Mouse (Mus musculus): ENCODE results near the gene Borcs8. TPM values are rescaled to one million over a fixed set of nuclear protein-coding genes. Genes with fewer than 3 reads are reported as not detected.
A peak's percentile ranks its signal among the peaks of the same experiment; 100 is the strongest.

Gene Borcs8
- polyA plus RNA-seq (2015; fragmentation: Nextera tagmentation; extraction: Ambion mirVana): 31.5 and 38.7 TPM in 2 replicates

DNA sequence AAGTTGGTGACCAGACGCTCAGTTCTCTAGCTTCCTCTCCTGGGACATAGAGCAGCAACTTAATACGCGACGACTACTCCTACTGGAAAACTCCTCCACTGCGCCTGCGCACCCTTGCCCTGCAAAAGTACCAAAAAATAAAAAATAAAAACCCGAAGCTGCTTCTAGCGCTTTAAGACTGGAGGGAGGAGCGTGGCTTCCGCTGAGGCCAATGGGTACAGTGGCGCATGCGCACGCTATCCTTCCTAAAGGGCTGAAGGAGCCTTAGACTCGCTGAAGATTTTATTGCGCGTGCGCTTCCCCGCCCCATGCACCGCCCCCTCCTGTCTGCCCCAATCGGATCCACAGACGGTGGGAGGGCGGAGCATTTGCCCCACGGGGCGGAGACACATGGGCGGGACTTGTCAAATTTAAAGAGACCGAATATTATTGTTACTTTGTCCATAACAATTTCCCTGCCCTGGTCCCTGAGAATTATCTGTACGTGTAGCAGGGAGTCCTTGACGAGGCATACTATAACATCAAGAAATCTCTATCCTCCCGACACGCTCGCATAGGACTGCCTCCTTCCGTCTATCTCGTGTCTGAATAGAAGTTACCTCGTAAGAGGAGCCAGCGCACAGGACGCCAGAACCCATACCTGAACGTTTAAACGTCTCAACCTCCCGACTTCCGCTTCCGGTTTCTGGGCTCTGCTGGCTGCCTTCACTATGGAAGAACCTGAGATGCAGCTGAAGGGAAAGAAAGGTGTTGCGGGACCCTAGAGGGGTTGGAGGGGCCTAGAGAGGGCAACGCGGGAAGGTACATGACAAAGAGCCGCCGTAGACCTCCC lies at the start of gene Borcs8, which contains the start of the genes Rfxank and Mef2b:
Gene Borcs8 (plus strand): TSS at position 474 of the 832 bp plus-strand sequence.
Gene Rfxank (minus strand): TSS at position 129 of the 832 bp plus-strand sequence.
Gene Mef2b (plus strand): TSS at position 686 of the 832 bp plus-strand sequence.
- Histone ChIP-seq H3K4me3 (peak within 1 kb of the TSS; percentile 80), H3K4me1 (replicated peaks) (peaks cover 32% of the 10 kb centered on the region), H3K27ac (peak within 1 kb of the TSS; percentile 76), H3K27me3 (no peaks in the 10 kb centered on the region), H3K36me3 (peaks cover 36% of the 10 kb centered on the region), H3K9ac (peak within 1 kb of the TSS; percentile 75), H3K9me3 (replicated peaks) (no peaks in the 10 kb centered on the region), H3K4me2 (peak within 1 kb of the TSS; percentile 67)
- peak; percentile 96 for ATAC-seq (replicated peaks; ENCODE audit: insufficient number of reproducible peaks, insufficient read depth, low FRiP score, low read depth)
- WGBS: under 1% methylated on average over 46 of the region's 46 CpGs

GRCm38 (mm10) chr8:70092786-70093185 lies 46.5 kb upstream of the Borcs8 start:
- Histone ChIP-seq H3K9me3 (replicated peaks) (no peaks in the 10 kb centered on the region), H3K4me2 (no peak overlapping the region), H3K27me3 (peaks cover 62% of the 10 kb centered on the region), H3K9ac (no peak overlapping the region), H3K4me3 (no peak overlapping the region), H3K36me3 (no peaks in the 10 kb centered on the region), H3K27ac (no peak overlapping the region), H3K4me1 (replicated peaks) (peaks cover 6% of the 10 kb centered on the region)
- 53% methylated on average over 8 of the region's 8 CpGs for WGBS
- no peak for ATAC-seq (replicated peaks; ENCODE audit: insufficient number of reproducible peaks, insufficient read depth, low FRiP score, low read depth)

DNA sequence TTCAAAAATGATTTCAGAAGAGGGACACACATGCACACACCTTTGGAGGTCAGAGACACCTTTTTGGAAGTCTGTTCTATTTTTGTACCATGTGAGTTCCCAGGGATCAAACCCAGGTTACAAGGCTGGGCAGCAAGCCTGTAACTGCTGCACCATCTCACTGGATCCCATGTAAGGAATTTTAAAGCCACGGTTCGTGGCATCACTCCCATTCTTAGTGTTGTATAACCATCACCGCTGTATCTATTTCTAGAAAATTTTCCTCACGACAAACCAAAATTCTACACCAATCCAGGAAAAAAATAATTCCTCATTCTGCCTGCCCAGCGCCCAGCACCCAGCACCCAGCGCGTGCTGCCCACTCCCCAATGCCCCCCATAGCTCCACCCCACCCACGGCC lies 40.0 kb upstream of the Borcs8 start:
- peaks cover 29% of the 10 kb centered on the region for H3K27me3 ChIP-seq
- H3K36me3 ChIP-seq: no peaks in the 10 kb centered on the region
- no peak overlapping the region for H3K9ac ChIP-seq
- H3K4me1 ChIP-seq (replicated peaks): no peaks in the 10 kb centered on the region
- H3K4me2 ChIP-seq: no peak overlapping the region
- no peak for ATAC-seq (replicated peaks; ENCODE audit: insufficient number of reproducible peaks, insufficient read depth, low FRiP score, low read depth)
- H3K4me3 ChIP-seq: no peak overlapping the region
- no peak overlapping the region for H3K27ac ChIP-seq
- no peaks in the 10 kb centered on the region for H3K9me3 ChIP-seq (replicated peaks)
- WGBS: 62% methylated on average over 8 of the region's 8 CpGs

- H3K9ac ChIP-seq: no peak overlapping the region
- H3K4me3 ChIP-seq: no peak overlapping the region
- H3K36me3 ChIP-seq: no peaks in the 10 kb centered on the region
- no peaks in the 10 kb centered on the region for H3K9me3 ChIP-seq (replicated peaks)
- no peak for ATAC-seq (replicated peaks; ENCODE audit: insufficient number of reproducible peaks, insufficient read depth, low FRiP score, low read depth)
- 77% methylated on average over 8 of the region's 8 CpGs for WGBS
- H3K4me1 ChIP-seq (replicated peaks): no peaks in the 10 kb centered on the region
- H3K27ac ChIP-seq: no peak overlapping the region
- H3K4me2 ChIP-seq: no peak overlapping the region
- peaks cover 23% of the 10 kb centered on the region for H3K27me3 ChIP-seq
Measured at GRCm38 (mm10) chr8:70100241-70100640, 39.1 kb upstream of the Borcs8 start.

- H3K36me3 ChIP-seq: no peaks in the 10 kb centered on the region
- no peak overlapping the region for H3K9ac ChIP-seq
- H3K4me1 ChIP-seq (replicated peaks): no peaks in the 10 kb centered on the region
- no peaks in the 10 kb centered on the region for H3K9me3 ChIP-seq (replicated peaks)
- no peak overlapping the region for H3K4me3 ChIP-seq
- no peak overlapping the region for H3K4me2 ChIP-seq
- 11% methylated on average over 6 of the region's 6 CpGs for WGBS
- peaks cover 36% of the 10 kb centered on the region for H3K27me3 ChIP-seq
- no peak overlapping the region for H3K27ac ChIP-seq
- ATAC-seq (replicated peaks; ENCODE audit: insufficient number of reproducible peaks, insufficient read depth, low FRiP score, low read depth): peak; percentile 59; the same call in 1 of the 2 replicates
Measured at GRCm38 (mm10) chr8:70104506-70104905, 34.8 kb upstream of the Borcs8 start.

GRCm38 (mm10) chr8:70104922-70105321 lies 34.4 kb upstream of the Borcs8 start:
- H3K4me1 ChIP-seq (replicated peaks): no peaks in the 10 kb centered on the region
- H3K4me2 ChIP-seq: no peak overlapping the region
- ATAC-seq (replicated peaks; ENCODE audit: insufficient number of reproducible peaks, insufficient read depth, low FRiP score, low read depth): no peak
- H3K27ac ChIP-seq: no peak overlapping the region
- no peaks in the 10 kb centered on the region for H3K36me3 ChIP-seq
- H3K4me3 ChIP-seq: no peak overlapping the region
- H3K9ac ChIP-seq: no peak overlapping the region
- H3K27me3 ChIP-seq: peaks cover 40% of the 10 kb centered on the region
- WGBS: 69% methylated on average over 7 of the region's 7 CpGs
- no peaks in the 10 kb centered on the region for H3K9me3 ChIP-seq (replicated peaks)

DNA sequence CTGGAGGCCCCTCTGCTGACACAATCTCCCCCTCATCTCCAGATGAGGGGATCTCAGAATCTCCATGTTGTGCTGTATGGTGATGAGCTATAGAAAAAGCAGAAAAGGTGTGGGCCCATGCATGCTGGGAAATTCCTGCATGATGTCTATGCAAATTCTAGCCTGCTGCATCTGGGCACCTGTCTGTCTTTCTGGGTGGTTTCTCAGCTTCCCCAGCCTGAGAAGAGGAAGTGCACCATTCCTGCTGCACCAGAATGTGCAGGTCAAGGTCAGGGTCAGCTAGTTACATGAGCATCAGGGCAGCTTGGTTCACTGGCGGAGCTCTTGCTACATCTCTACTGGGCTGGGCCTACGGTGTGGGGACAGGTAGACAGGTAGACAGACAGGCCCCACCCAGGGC lies 28.8 kb upstream of the Borcs8 start:
- no peak overlapping the region for H3K4me3 ChIP-seq
- ATAC-seq (replicated peaks; ENCODE audit: insufficient number of reproducible peaks, insufficient read depth, low FRiP score, low read depth): no peak
- no peak overlapping the region for H3K4me2 ChIP-seq
- H3K36me3 ChIP-seq: no peaks in the 10 kb centered on the region
- WGBS: 86% methylated on average over 2 of the region's 2 CpGs
- H3K9me3 ChIP-seq (replicated peaks): no peaks in the 10 kb centered on the region
- no peaks in the 10 kb centered on the region; the same call in 1 of the 2 replicates for H3K4me1 ChIP-seq (replicated peaks)
- H3K27me3 ChIP-seq: peaks cover 86% of the 10 kb centered on the region
- H3K27ac ChIP-seq: no peak overlapping the region
- no peak overlapping the region for H3K9ac ChIP-seq

DNA sequence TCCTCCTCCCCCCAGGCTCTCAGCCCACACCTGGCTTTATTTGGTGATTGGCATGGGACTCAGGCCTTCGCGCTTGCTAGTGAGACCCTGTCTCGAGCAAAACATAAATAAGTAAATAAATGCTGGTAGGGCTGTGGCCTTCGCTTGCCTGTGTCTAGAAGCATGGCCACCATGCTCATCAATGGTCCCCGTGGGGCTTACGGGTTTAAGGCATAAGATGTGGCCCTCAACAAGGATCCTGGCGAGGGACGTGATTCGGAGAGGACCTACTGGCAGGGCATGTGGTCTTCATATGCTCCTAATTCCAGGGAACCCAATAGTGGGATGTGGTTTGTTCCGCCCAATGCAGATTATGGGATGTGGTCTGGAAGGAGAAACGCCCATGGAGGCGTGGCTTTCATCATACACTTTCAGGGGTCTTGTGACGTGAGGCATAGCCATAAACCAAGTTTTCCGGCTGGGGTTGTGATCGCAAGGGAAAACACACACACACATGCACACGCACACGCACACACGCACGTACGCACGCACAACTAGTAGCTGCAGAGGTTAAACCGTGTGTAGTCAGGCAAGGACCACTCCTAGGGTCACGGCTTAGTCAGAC lies 28.0 kb upstream of the Borcs8 start:
- Histone ChIP-seq H3K27ac (no peak overlapping the region), H3K36me3 (no peaks in the 10 kb centered on the region), H3K4me1 (replicated peaks) (no peaks in the 10 kb centered on the region; the same call in 1 of the 2 replicates), H3K4me2 (no peak overlapping the region), H3K27me3 (peaks cover 89% of the 10 kb centered on the region), H3K4me3 (no peak overlapping the region), H3K9me3 (replicated peaks) (no peaks in the 10 kb centered on the region), H3K9ac (no peak overlapping the region)
- ATAC-seq (replicated peaks; ENCODE audit: insufficient number of reproducible peaks, insufficient read depth, low FRiP score, low read depth): no peak
- 46% methylated on average over 23 of the region's 23 CpGs for WGBS

DNA sequence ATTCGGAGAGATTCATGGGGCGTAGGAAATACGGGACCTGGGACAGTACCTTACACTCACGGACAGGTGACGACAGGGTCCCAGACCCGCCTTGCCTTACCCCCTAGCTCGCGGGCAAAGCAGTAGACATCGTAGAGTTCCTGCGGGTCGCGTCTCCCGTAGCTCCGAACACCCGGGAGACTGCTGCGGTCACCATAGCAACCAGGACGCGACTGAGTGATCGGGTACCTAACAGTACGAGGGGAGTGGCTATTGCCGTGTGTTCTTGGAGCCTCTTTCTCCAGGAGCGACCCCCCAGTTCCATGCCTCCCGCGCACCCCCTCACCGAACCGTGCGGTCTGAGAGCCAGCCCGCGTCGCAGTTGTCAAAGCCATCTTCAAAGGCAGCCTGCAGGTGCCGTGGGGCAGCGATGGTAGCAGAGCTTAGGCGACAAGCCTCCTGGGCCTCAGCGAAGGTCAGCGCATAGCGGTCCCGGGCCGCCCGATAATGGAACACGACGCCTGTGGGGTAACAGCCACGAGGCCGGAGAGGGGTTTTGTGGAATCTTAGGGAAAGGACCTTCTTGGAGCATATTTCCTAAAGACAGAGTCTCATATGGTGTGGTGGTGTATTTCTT lies 26.8 kb upstream of the Borcs8 start:
- no peak overlapping the region for H3K9ac ChIP-seq
- no peaks in the 10 kb centered on the region for H3K36me3 ChIP-seq
- ATAC-seq (replicated peaks; ENCODE audit: insufficient number of reproducible peaks, insufficient read depth, low FRiP score, low read depth): no peak
- H3K4me1 ChIP-seq (replicated peaks): no peaks in the 10 kb centered on the region; the same call in 1 of the 2 replicates
- no peak overlapping the region for H3K27ac ChIP-seq
- WGBS: 6% methylated on average over 43 of the region's 43 CpGs
- H3K4me2 ChIP-seq: no peak overlapping the region
- H3K4me3 ChIP-seq: no peak overlapping the region
- no peaks in the 10 kb centered on the region for H3K9me3 ChIP-seq (replicated peaks)
- H3K27me3 ChIP-seq: peaks cover 96% of the 10 kb centered on the region

- WGBS: 18% methylated on average over 6 of the region's 6 CpGs
- Histone ChIP-seq H3K9ac (no peak overlapping the region), H3K9me3 (replicated peaks) (no peaks in the 10 kb centered on the region), H3K27ac (no peak overlapping the region), H3K4me1 (replicated peaks) (no peaks in the 10 kb centered on the region; the same call in 1 of the 2 replicates), H3K27me3 (peaks cover 100% of the 10 kb centered on the region), H3K4me2 (no peak overlapping the region), H3K36me3 (no peaks in the 10 kb centered on the region), H3K4me3 (no peak overlapping the region)
- no peak for ATAC-seq (replicated peaks; ENCODE audit: insufficient number of reproducible peaks, insufficient read depth, low FRiP score, low read depth)
Measured at GRCm38 (mm10) chr8:70114488-70114887, 24.8 kb upstream of the Borcs8 start.

DNA sequence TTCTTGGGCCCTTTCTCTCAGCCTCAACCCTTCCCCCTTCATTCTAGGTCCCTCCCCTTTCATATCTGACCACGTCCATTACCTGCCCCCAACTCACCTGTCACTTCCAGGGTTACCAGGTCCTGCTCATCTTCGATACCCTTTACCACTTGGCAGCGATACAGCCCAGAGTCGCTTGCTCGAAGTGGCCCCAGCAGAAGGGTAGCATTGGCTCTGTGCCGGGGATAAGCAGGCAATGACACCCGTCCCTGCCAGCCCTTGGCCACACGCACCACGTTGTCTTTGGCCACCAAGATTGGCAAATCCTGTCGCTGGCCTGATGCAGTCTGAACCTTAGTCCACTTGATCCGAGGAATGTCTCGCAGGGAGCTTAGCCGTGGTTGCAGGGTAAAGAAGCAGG lies 24.4 kb upstream of the Borcs8 start:
- H3K27me3 ChIP-seq: peaks cover 100% of the 10 kb centered on the region
- H3K9ac ChIP-seq: no peak overlapping the region
- no peaks in the 10 kb centered on the region; the same call in 1 of the 2 replicates for H3K4me1 ChIP-seq (replicated peaks)
- no peak overlapping the region for H3K27ac ChIP-seq
- no peaks in the 10 kb centered on the region for H3K36me3 ChIP-seq
- ATAC-seq (replicated peaks; ENCODE audit: insufficient number of reproducible peaks, insufficient read depth, low FRiP score, low read depth): no peak
- WGBS: 62% methylated on average over 13 of the region's 13 CpGs
- H3K4me2 ChIP-seq: no peak overlapping the region
- no peaks in the 10 kb centered on the region for H3K9me3 ChIP-seq (replicated peaks)
- no peak overlapping the region for H3K4me3 ChIP-seq

Measured in heart, embryonic 15.5 days (tissue).